Mouse (Mus musculus): ENCODE measurements around the gene Mrpl20.

DNA sequence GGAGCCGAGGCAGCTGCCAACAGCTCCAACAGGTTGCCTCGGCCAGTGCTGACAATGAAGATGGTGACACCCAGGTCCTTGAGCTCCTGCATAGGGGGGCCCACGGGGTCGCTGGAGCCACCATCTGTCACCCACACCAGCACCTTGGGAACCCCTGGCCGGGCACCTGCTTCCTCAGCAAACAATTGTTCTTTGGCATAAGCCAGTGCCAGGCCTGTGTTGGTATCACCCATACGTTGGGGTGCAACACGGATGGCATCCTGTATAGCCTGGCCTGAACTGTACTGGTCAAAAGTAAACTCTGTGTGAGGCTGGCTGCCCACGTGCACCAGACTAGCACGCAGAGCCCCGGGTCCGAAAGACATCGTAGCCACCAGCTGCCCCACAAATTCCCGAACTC, 29.9 kb upstream of the Mrpl20 start:
- TF ChIP-seq CTCF (IDR thresholded peaks at IDR 0.05; ENCODE audit: low read depth, low read length) (no peak), POLR2A (IDR thresholded peaks at IDR 0.05; ENCODE audit: extremely low read depth, insufficient read depth, low read length) (no peak)

Data from liver, adult 2 months (tissue).